Mouse (Mus musculus): ENCODE measurements around the gene Pfkp. TPM values are rescaled to one million over a fixed set of nuclear protein-coding genes. Genes with fewer than 3 reads are reported as not detected.
A peak's percentile ranks its signal among the peaks of the same experiment; 100 is the strongest.

Pfkp gene
- polyA plus RNA-seq, 1 experiment from 2014 or later, result 29.6 TPM

DNA sequence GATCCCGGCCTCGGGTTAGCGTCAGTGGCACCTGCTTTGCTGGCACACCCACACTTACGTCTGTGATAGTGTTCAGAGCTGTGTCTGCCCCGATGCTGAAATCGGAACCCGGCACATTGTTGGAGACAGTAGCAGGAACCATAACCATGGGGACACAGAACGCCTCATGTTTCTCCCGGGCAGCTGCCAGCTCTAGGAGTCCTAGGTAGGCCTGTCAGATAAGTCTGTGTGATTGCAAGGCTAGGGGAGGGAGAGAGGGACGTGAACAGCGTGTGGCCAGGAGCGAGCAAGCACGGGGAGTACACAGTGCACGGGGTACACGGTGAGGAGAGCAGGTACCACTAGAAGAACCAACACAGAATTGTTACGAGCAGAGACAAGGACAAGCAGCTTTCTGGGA lies 50.8 kb downstream of the Pfkp start:
- no peak overlapping the region for H3K4me2 ChIP-seq
- H3K9me3 ChIP-seq, result no peaks in the 10 kb centered on the region
- no peaks in the 10 kb centered on the region for H3K27me3 ChIP-seq
- no peak overlapping the region for H3K27ac ChIP-seq
- no peaks in the 10 kb centered on the region for H3K4me1 ChIP-seq
- no peak overlapping the region for H3K4me3 ChIP-seq (replicated peaks)
- WGBS, result 93% methylated on average over 16 of the region's 16 CpGs
- no peak for ATAC-seq (ENCODE audit: low FRiP score)
- H3K9ac ChIP-seq, result no peak overlapping the region
- no peaks in the 10 kb centered on the region for H3K36me3 ChIP-seq (replicated peaks)

DNA sequence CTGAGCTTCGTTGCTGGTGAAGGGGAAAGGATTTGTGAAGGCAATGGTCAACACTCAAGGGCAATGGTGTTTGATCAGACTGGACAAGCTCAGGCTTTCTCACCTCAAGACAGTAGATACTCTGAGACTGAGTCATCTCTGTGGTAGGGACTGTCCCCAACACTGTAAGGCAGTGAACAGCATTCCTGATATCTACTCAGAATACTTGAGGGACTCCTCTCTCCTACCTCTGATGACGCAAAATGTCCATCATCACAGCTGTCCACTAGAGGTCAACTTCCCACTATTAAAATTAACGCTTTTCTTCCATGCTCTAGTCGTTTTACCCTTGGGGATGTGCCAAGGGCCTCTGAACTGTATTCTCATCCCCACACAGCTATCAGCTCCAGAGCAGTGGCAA lies 53.2 kb downstream of the Pfkp start:
- no peak overlapping the region for H3K27ac ChIP-seq
- no peaks in the 10 kb centered on the region for H3K9me3 ChIP-seq
- no peak overlapping the region for H3K4me2 ChIP-seq
- H3K9ac ChIP-seq, result no peak overlapping the region
- H3K36me3 ChIP-seq (replicated peaks), result no peaks in the 10 kb centered on the region
- H3K4me3 ChIP-seq (replicated peaks), result no peak overlapping the region
- H3K27me3 ChIP-seq, result no peaks in the 10 kb centered on the region
- ATAC-seq (ENCODE audit: low FRiP score), result no peak
- WGBS, result 93% methylated on average over 4 of the region's 4 CpGs
- no peaks in the 10 kb centered on the region for H3K4me1 ChIP-seq

DNA sequence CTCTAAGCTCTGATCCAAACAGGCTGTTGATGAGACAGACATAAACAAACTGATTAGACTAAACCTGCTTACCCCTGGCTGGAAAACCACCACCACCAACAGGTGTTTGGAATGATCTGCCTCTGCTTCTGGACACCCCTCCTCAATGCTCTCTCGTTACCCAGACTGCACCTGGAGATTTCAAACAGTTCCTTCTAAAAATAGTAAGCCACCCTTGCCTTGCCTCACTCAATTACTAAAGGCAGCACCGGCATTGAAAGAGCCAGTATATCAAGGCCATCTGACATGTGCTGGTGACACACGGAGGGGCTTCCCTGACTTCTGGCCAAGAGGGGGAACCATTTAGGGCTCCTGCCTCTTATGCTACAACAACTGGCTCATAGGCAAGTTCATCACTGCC lies 57.7 kb downstream of the Pfkp start:
- Histone ChIP-seq H3K36me3 (replicated peaks) (no peaks in the 10 kb centered on the region), H3K4me1 (no peaks in the 10 kb centered on the region), H3K9me3 (no peaks in the 10 kb centered on the region), H3K27ac (no peak overlapping the region), H3K9ac (no peak overlapping the region), H3K27me3 (no peaks in the 10 kb centered on the region), H3K4me3 (replicated peaks) (no peak overlapping the region), H3K4me2 (no peak overlapping the region)
- 69% methylated on average over 3 of the region's 3 CpGs for WGBS
- ATAC-seq (ENCODE audit: low FRiP score), result no peak

DNA sequence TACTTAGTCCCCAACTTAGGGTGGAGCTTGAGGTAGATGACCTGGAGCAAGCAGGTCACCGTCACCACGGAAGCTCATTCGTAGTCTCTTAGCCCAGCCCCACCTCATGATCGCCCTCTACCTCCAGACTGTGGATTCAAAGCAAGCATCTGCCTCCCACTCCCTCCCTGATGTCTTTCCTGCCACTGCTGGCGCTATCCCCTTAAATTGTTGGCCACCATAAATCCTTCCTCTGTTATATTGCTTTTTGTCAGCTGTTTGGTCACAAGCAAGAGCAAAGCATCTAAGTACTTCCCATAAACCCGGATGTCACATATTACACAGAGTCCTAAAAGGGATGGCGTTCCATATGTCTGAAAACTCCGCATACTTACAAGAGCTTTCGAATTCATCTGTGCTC lies 62.6 kb downstream of the Pfkp start:
- Histone ChIP-seq H3K9me3 (no peaks in the 10 kb centered on the region), H3K4me3 (replicated peaks) (no peak overlapping the region), H3K9ac (no peak overlapping the region), H3K27me3 (no peaks in the 10 kb centered on the region), H3K4me1 (no peaks in the 10 kb centered on the region), H3K27ac (no peak overlapping the region), H3K36me3 (replicated peaks) (peaks cover 8% of the 10 kb centered on the region), H3K4me2 (no peak overlapping the region)
- 77% methylated on average over 9 of the region's 9 CpGs for WGBS
- ATAC-seq (ENCODE audit: low FRiP score), result no peak

GRCm38 (mm10) chr13:6583499-6584125 lies 65.0 kb downstream of the Pfkp start:
- Histone ChIP-seq H3K4me1 (no peaks in the 10 kb centered on the region), H3K36me3 (replicated peaks) (peaks cover 30% of the 10 kb centered on the region), H3K27ac (no peak overlapping the region), H3K27me3 (no peaks in the 10 kb centered on the region), H3K4me2 (no peak overlapping the region), H3K9ac (no peak overlapping the region), H3K4me3 (replicated peaks) (no peak overlapping the region), H3K9me3 (no peaks in the 10 kb centered on the region)
- 83% methylated on average over 4 of the region's 4 CpGs for WGBS
- 0 out of 2 replicates have a peak, but pooled peaks have one; percentile 52 for ATAC-seq (ENCODE audit: low FRiP score)

DNA sequence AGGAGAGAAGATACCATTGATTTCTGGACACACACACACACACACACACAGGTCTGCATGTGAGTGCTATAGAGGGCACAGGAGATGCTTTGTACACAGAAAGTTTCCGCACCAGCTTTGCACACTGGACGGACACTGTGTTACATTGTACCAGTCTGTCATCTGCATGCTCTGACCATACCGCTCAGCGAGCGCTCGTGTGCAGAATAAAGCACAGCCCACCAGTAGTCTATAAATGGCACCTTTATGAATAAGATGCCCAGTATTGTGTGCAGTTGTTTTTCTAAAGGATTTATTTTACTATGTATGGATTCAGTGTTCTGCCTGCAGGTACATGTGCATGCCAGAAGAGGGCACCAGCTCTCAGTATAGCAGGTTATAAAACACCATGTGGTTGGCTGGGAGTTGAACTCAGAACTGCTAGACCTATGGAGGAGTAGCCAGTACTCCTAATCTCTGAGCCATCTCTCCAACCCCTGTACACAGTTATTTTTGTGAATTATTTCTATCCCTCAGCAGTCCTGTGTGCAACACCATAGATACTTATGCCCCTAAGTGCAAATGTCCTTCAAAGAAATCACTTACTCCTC lies 72.6 kb downstream of the Pfkp start:
- Histone ChIP-seq H3K27me3 (no peaks in the 10 kb centered on the region), H3K4me3 (replicated peaks) (no peak overlapping the region), H3K4me2 (no peak overlapping the region), H3K9ac (no peak overlapping the region), H3K4me1 (no peaks in the 10 kb centered on the region), H3K36me3 (replicated peaks) (peaks cover 95% of the 10 kb centered on the region), H3K27ac (no peak overlapping the region), H3K9me3 (no peaks in the 10 kb centered on the region)
- ATAC-seq (ENCODE audit: low FRiP score), result peak; percentile 47; the same call in 1 of the 2 replicates
- WGBS, result 86% methylated on average over 6 of the region's 6 CpGs

DNA sequence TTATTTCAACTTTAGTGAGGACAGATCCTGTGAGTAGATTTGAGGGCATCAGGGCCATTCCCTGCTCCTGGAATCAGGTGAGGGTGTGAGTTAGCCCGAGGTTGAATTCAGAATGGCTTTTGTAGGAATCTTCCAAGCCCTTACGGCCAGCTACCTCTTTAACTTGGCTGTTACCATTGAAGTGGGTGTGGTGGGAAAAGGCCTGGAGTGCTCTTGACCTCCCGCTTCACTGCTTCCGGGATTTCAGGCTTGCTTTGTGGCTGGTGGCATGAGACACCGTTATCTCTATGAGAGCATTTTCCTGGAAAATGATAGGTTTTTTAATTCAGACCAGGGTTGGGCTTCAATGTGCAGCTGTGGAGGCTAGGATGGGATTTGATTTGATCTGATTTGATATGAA lies 83.0 kb downstream of the Pfkp start:
- WGBS, result 92% methylated on average over 5 of the region's 5 CpGs

DNA sequence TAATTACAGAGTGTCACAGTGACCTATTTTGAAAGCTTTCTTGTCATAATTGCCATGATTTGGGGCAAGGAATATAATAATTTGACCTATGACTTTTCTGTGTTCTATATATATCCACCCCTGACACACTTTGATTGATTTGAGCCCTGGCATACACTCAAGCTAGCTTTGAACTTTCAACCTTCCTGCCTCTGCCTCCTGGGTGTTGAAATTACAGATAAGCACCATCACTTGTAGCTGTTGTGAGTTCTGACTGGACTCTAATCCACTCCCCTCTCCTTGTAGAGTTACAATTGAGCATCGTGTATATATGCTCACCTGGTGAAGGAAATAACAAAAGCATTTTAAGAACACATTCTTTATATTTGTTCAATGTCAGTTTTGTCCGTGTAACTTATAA lies 86.2 kb downstream of the Pfkp start:
- H3K4me1 ChIP-seq, result no peaks in the 10 kb centered on the region
- peaks cover 87% of the 10 kb centered on the region for H3K36me3 ChIP-seq (replicated peaks)
- no peaks in the 10 kb centered on the region for H3K27me3 ChIP-seq
- no peaks in the 10 kb centered on the region for H3K9me3 ChIP-seq
- no peak overlapping the region for H3K9ac ChIP-seq
- 99% methylated on average over 2 of the region's 2 CpGs for WGBS
- no peak overlapping the region for H3K4me3 ChIP-seq (replicated peaks)
- no peak overlapping the region for H3K4me2 ChIP-seq
- ATAC-seq (ENCODE audit: low FRiP score), result no peak
- no peak overlapping the region for H3K27ac ChIP-seq

More for the DNA sequence above, 83.0 kb downstream of the Pfkp start:
- Histone ChIP-seq H3K9ac (no peak overlapping the region), H3K36me3 (replicated peaks) (peaks cover 91% of the 10 kb centered on the region), H3K4me3 (replicated peaks) (no peak overlapping the region), H3K27me3 (no peaks in the 10 kb centered on the region), H3K4me2 (no peak overlapping the region), H3K9me3 (no peaks in the 10 kb centered on the region), H3K27ac (no peak overlapping the region), H3K4me1 (no peaks in the 10 kb centered on the region)
- no peak for ATAC-seq (ENCODE audit: low FRiP score)

- Histone ChIP-seq H3K27me3 (no peaks in the 10 kb centered on the region), H3K9me3 (no peaks in the 10 kb centered on the region), H3K4me2 (no peak overlapping the region), H3K9ac (no peak overlapping the region), H3K27ac (no peak overlapping the region), H3K36me3 (replicated peaks) (peaks cover 81% of the 10 kb centered on the region), H3K4me3 (replicated peaks) (no peak overlapping the region), H3K4me1 (no peaks in the 10 kb centered on the region)
- WGBS, result 92% methylated on average over 7 of the region's 7 CpGs
- ATAC-seq (ENCODE audit: low FRiP score), result peak; percentile 27; the same call in 1 of the 2 replicates
Measured at GRCm38 (mm10) chr13:6557771-6558170, 90.8 kb downstream of the Pfkp start.

GRCm38 (mm10) chr13:6555656-6556055 lies 92.9 kb downstream of the Pfkp start:
- no peak overlapping the region for H3K4me3 ChIP-seq (replicated peaks)
- H3K4me2 ChIP-seq, result no peak overlapping the region
- 96% methylated on average over 11 of the region's 11 CpGs for WGBS
- no peak overlapping the region for H3K9ac ChIP-seq
- H3K4me1 ChIP-seq, result no peaks in the 10 kb centered on the region
- H3K27ac ChIP-seq, result no peak overlapping the region
- H3K36me3 ChIP-seq (replicated peaks), result peaks cover 81% of the 10 kb centered on the region
- no peaks in the 10 kb centered on the region for H3K27me3 ChIP-seq
- no peaks in the 10 kb centered on the region for H3K9me3 ChIP-seq
- no peak for ATAC-seq (ENCODE audit: low FRiP score)

DNA sequence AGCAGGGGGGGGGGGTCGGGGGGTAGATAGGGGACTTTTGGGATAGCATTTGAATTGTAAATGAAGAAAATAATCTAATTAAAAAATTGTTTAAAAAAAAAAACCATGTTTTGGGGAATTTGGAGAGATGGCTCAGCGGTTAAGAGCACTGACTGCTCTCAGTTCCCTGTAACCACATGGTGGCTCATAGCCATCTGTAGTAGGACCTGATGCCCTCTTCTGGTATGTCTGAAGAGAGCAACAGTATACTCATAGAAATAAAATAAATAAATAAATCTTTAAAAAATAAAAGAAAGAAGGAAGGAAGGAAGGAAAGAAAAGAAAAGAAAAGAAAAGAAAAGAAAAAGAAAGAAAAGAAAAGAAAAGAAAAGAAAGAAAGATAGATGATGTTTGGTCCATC lies 94.9 kb downstream of the Pfkp start:
- ATAC-seq (ENCODE audit: low FRiP score), result no peak
- 86% methylated on average over 2 of the region's 2 CpGs for WGBS

GRCm38 (mm10) chr13:6535287-6535932 lies 113.2 kb downstream of the Pfkp start:
- H3K4me3 ChIP-seq (replicated peaks), result no peak overlapping the region
- no peaks in the 10 kb centered on the region for H3K27me3 ChIP-seq
- no peak for ATAC-seq (ENCODE audit: low FRiP score)

More for the DNA sequence above, 94.9 kb downstream of the Pfkp start:
- Histone ChIP-seq H3K9ac (no peak overlapping the region), H3K9me3 (no peaks in the 10 kb centered on the region), H3K27ac (no peak overlapping the region), H3K4me2 (no peak overlapping the region), H3K36me3 (replicated peaks) (peaks cover 69% of the 10 kb centered on the region), H3K4me1 (peaks cover 7% of the 10 kb centered on the region), H3K4me3 (replicated peaks) (no peak overlapping the region), H3K27me3 (no peaks in the 10 kb centered on the region)

GRCm38 (mm10) chr13:6532683-6533082 lies 115.9 kb downstream of the Pfkp start:
- no peak overlapping the region for H3K27ac ChIP-seq
- no peaks in the 10 kb centered on the region for H3K9me3 ChIP-seq
- H3K4me2 ChIP-seq, result no peak overlapping the region
- 0 out of 2 replicates have a peak, but pooled peaks cover 4% of the 10 kb centered on the region for H3K4me1 ChIP-seq
- no peak overlapping the region for H3K4me3 ChIP-seq (replicated peaks)
- ATAC-seq (ENCODE audit: low FRiP score), result no peak
- no peak overlapping the region for H3K9ac ChIP-seq
- no peaks in the 10 kb centered on the region for H3K36me3 ChIP-seq (replicated peaks)
- no peaks in the 10 kb centered on the region for H3K27me3 ChIP-seq
- 87% methylated on average over 1 of the region's 1 CpGs for WGBS

More at GRCm38 (mm10) chr13:6535287-6535932, 113.2 kb downstream of the Pfkp start:
- 52% methylated on average over 6 of the region's 6 CpGs for WGBS
- no peak overlapping the region for H3K27ac ChIP-seq
- H3K9me3 ChIP-seq, result no peaks in the 10 kb centered on the region
- H3K4me2 ChIP-seq, result no peak overlapping the region
- no peak overlapping the region for H3K9ac ChIP-seq
- no peaks in the 10 kb centered on the region for H3K36me3 ChIP-seq (replicated peaks)
- H3K4me1 ChIP-seq, result 0 out of 2 replicates have a peak, but pooled peaks cover 4% of the 10 kb centered on the region
